Mouse (Mus musculus) heart, postnatal 0 days (tissue): ENCODE results near the gene Alg1.

Source experiments
- CTCF ChIP-seq: IDR thresholded peaks from 2 replicates; pipeline ENCODE4 v1.5.1; 2016; ENCODE audit warnings: antibody characterized with exemption, control low read depth, low read depth
- EP300 ChIP-seq: IDR thresholded peaks from 2 replicates; pipeline ENCODE4 v1.6.1; 2016; ENCODE audit warnings: antibody characterized with exemption, low read depth

- TF ChIP-seq CTCF (no peak), EP300 (no peak)
Observed at GRCm38 (mm10) chr16:5263156-5263555, 29.7 kb downstream of the Alg1 start.
